Mouse (Mus musculus) liver, postnatal 0 days (tissue): ENCODE data around the gene Ddx23. TPM values are rescaled to one million over a fixed set of nuclear protein-coding genes. Genes with fewer than 3 reads are reported as not detected.

ENCODE experiments used
- ATAC-seq: fragments of 200-750 bp; cut with Nextera tagmentation; 2 replicates; pipeline ENCODE4 v1.8.0; 2017; ENCODE audit warnings: mild to moderate bottlenecking, moderate library complexity
- DNase-seq: peaks from one replicate; pipeline ENCODE4 v3.0.0-alpha.2; 2016
- H3K27ac ChIP-seq: fragments of 300-500 bp; sonication (generic); 2 replicates; pipeline ENCODE4 v1.5.1; 2014; ENCODE audit warnings: antibody characterized with exemption, moderate library complexity, mild to moderate bottlenecking, low read depth
- H3K27me3 ChIP-seq: fragments of 300-500 bp; sonication (generic); 2 replicates; pipeline ENCODE4 v1.6.1; 2014; ENCODE audit warnings: low read length, control low read depth, mixed read lengths; ENCODE audit not compliant: insufficient read depth
- H3K36me3 ChIP-seq: fragments of 300-500 bp; sonication (generic); replicated peaks from 2 replicates; pipeline ENCODE4 v1.6.1; 2014; ENCODE audit warnings: mild to moderate bottlenecking, control low read depth, low read length, moderate library complexity, mixed read lengths; ENCODE audit not compliant: insufficient read depth
- H3K4me1 ChIP-seq: fragments of 300-500 bp; sonication (generic); 2 replicates; pipeline ENCODE4 v1.6.1; 2014; ENCODE audit warnings: antibody characterized with exemption, mild to moderate bottlenecking, control low read depth; ENCODE audit not compliant: insufficient read depth
- H3K4me2 ChIP-seq: fragments of 300-500 bp; sonication (generic); 2 replicates; pipeline ENCODE4 v1.6.1; 2014; ENCODE audit warnings: low read depth, mild to moderate bottlenecking, low read length, moderate library complexity, mixed read lengths
- H3K4me3 ChIP-seq: fragments of 300-500 bp; sonication (generic); 2 replicates; pipeline ENCODE4 v1.5.1; 2014; ENCODE audit warnings: low read depth, low read length
- H3K9ac ChIP-seq: fragments of 300-500 bp; sonication (generic); replicated peaks from 2 replicates; pipeline ENCODE4 v1.6.1; 2014; ENCODE audit warnings: mild to moderate bottlenecking, moderate library complexity
- H3K9me3 ChIP-seq: fragments of 300-500 bp; sonication (generic); 2 replicates; pipeline ENCODE4 v1.6.1; 2016; ENCODE audit warnings: mild to moderate bottlenecking, control low read depth, low read length, mixed read lengths
- CTCF ChIP-seq: sonication (generic); IDR thresholded peaks from 2 replicates; pipeline ENCODE4 v1.5.1; 2016; ENCODE audit warnings: antibody characterized with exemption, low read depth
- EP300 ChIP-seq: IDR thresholded peaks from 2 replicates; pipeline ENCODE4 v1.6.1; 2016; ENCODE audit warnings: antibody characterized with exemption, low read depth, mild to moderate bottlenecking
- WGBS: fragments of 180-500 bp; shearing (Covaris S2); extraction: QIAGEN DNeasy Blood & Tissue Kit; methylation state at CpG from one replicate; pipeline ENCODE4 v1.1.7; 2014; ENCODE audit not compliant: insufficient replicate concordance; 5-methylcytosine and 5-hydroxymethylcytosine counted together
- polyA plus RNA-seq: library from polyadenylated mRNA; unstranded; fragments of >200 nt; fragmentation: Nextera tagmentation; extraction: Ambion mirVana; gene quantifications from 2 replicates; pipeline ENCODE4 v1.2.1, GENCODE M21; 2015

The Ddx23 gene
- polyA plus RNA-seq, 1 experiment from 2014 or later = 9.2 TPM

DNA sequence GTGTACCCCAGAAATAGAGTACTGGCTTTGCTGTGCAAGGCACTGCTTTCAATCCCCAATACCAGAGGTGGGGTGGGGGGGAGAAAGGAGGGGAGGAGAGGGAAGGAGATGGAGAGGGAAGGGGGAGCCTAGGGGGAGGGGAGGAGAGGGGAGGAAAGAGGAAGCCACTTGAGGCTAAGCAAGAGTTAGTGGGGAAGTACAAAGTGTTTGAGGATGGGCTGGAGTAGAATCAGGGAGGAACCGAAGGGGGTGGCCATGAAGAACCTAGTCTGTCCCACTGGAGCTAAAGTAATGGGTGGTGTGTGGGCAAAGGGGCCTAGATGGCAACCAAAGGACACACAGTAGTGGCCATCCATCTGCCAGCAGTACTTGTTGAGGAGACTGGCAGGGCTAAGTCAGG, 21.1 kb upstream of the Ddx23 start:
- no peak for TF ChIP-seq EP300
- TF ChIP-seq CTCF = no peak
- WGBS = 33% methylated on average over 1 of the region's 1 CpGs
- H3K9ac ChIP-seq = no peak overlapping the region
- no peaks in the 10 kb centered on the region for H3K4me1 ChIP-seq
- no peak overlapping the region for H3K4me3 ChIP-seq
- no peaks in the 10 kb centered on the region for H3K36me3 ChIP-seq
- peak overlapping the region; percentile 66 for H3K27ac ChIP-seq
- DNase-seq (no peak), ATAC-seq (peak; percentile 27; the same call in 1 of the 2 replicates)
- H3K4me2 ChIP-seq = no peak overlapping the region
- H3K9me3 ChIP-seq = no peaks in the 10 kb centered on the region
- no peaks in the 10 kb centered on the region for H3K27me3 ChIP-seq

- Histone ChIP-seq H3K4me3 (no peak overlapping the region), H3K9me3 (no peaks in the 10 kb centered on the region), H3K27me3 (0 out of 2 replicates have a peak, but pooled peaks cover under 1% of the 10 kb centered on the region), H3K4me2 (no peak overlapping the region), H3K27ac (0 out of 2 replicates have a peak overlapping the region, but pooled peaks have one; percentile 66), H3K36me3 (no peaks in the 10 kb centered on the region), H3K9ac (no peak overlapping the region), H3K4me1 (no peaks in the 10 kb centered on the region)
- 43% methylated on average over 10 of the region's 10 CpGs for WGBS
- ATAC-seq (peak; percentile 63), DNase-seq (no peak)
- TF ChIP-seq EP300 (no peak), CTCF (no peak)
These were observed 20.5 kb upstream of the Ddx23 start for GRCm38 (mm10) chr15:98683177-98683576.

DNA sequence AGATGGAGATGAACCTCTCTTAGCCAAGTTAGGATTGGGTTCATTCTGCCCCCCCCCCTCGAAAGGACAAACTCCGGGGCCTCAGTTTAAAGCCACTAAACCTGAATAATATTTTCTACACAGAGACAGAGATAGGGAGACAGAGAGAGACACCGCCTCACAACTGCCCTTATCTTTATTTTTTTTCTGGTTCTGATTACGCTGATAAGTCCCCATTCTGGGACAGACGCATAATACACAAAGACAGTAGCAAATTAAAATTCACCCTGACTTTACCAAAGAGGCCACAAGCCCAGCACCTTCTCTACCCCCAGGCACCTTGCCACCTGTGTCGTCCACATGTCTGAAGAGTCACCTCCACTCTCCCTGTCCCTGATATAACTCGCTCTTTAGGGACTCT, 18.9 kb upstream of the Ddx23 start:
- TF ChIP-seq CTCF = no peak
- no peak for TF ChIP-seq EP300
- Histone ChIP-seq H3K4me2 (no peak overlapping the region), H3K9ac (no peak overlapping the region), H3K27ac (no peak overlapping the region), H3K4me3 (no peak overlapping the region), H3K27me3 (peaks cover 11% of the 10 kb centered on the region), H3K9me3 (no peaks in the 10 kb centered on the region), H3K36me3 (no peaks in the 10 kb centered on the region), H3K4me1 (peaks cover 6% of the 10 kb centered on the region)
- WGBS = 64% methylated on average over 7 of the region's 7 CpGs
- ATAC-seq (no peak), DNase-seq (no peak)

DNA sequence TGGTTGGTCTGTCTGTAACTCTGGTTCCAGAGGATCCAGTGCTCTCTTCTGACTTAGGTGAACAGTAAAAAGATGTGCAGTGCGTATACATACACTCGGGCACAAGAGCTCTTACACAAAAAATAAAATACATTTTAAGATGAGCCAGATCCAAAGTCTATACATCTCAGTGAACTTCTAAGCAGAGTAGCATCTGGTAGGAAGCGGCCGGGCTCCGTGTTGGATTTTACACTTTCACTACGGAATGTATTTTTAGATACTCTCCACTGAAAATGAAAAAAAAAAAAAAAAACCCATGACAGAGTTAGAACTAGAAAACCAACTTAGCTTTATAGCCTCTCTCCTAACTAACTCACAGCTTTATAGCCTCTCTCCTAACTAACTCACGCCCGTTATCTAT, 18.0 kb upstream of the Ddx23 start:
- TF ChIP-seq CTCF (no peak), EP300 (no peak)
- Histone ChIP-seq H3K9ac (no peak overlapping the region), H3K27me3 (peaks cover 21% of the 10 kb centered on the region), H3K36me3 (no peaks in the 10 kb centered on the region), H3K4me3 (no peak overlapping the region), H3K9me3 (no peaks in the 10 kb centered on the region), H3K27ac (no peak overlapping the region), H3K4me1 (peaks cover 6% of the 10 kb centered on the region), H3K4me2 (no peak overlapping the region)
- DNase-seq = no peak
- 83% methylated on average over 8 of the region's 8 CpGs for WGBS
- no peak for ATAC-seq

GRCm38 (mm10) chr15:98677977-98678376, 15.3 kb upstream of the Ddx23 start:
- H3K27ac ChIP-seq = no peak overlapping the region
- no peak for TF ChIP-seq CTCF
- no peak for TF ChIP-seq EP300
- no peaks in the 10 kb centered on the region for H3K36me3 ChIP-seq
- no peak for ATAC-seq
- no peak overlapping the region for H3K4me2 ChIP-seq
- peaks cover 40% of the 10 kb centered on the region for H3K27me3 ChIP-seq
- H3K4me1 ChIP-seq = peaks cover 6% of the 10 kb centered on the region
- no peak overlapping the region for H3K4me3 ChIP-seq
- no peak overlapping the region for H3K9ac ChIP-seq
- 68% methylated on average over 7 of the region's 7 CpGs for WGBS
- no peak for DNase-seq
- no peaks in the 10 kb centered on the region for H3K9me3 ChIP-seq

GRCm38 (mm10) chr15:98676940-98677728, 14.4 kb upstream of the Ddx23 start, which contains the start of gene Rnd1:
TSS of gene Rnd1 (minus strand) at chr15:98677461.
- peaks cover 40% of the 10 kb centered on the region for H3K27me3 ChIP-seq

More at GRCm38 (mm10) chr15:98676940-98677728, 14.4 kb upstream of the Ddx23 start, which contains the start of gene Rnd1:
- TF ChIP-seq CTCF (no peak; the same call in 1 of the 2 replicates), EP300 (peak; percentile 30; the same call in 1 of the 2 replicates)
- Histone ChIP-seq H3K4me2 (peak within 1 kb of the TSS; percentile 79), H3K4me1 (peaks cover 6% of the 10 kb centered on the region), H3K27ac (no peak within 1 kb of the TSS), H3K9ac (peak within 1 kb of the TSS; percentile 51), H3K4me3 (peak within 1 kb of the TSS; percentile 50), H3K9me3 (no peaks in the 10 kb centered on the region), H3K36me3 (no peaks in the 10 kb centered on the region)
- peak; percentile 96 for ATAC-seq
- WGBS = under 1% methylated on average over 36 of the region's 37 CpGs
- peak; percentile 74 for DNase-seq
